Mouse (Mus musculus) limb, embryonic 10.5 days (tissue): ENCODE measurements around the gene Daglb. TPM values are rescaled to one million over a fixed set of nuclear protein-coding genes. Genes with fewer than 3 reads are reported as not detected.

ENCODE experiments used
- DNase-seq: peaks from one replicate; pipeline ENCODE4 v3.0.0-alpha.2; 2017; ENCODE audit warnings: low spot score
- H3K27ac ChIP-seq: fragments of 300-500 bp; sonication (generic); 2 replicates; pipeline ENCODE4 v1.5.1; 2016; ENCODE audit warnings: mild to moderate bottlenecking
- H3K27me3 ChIP-seq: fragments of 300-500 bp; sonication (generic); 2 replicates; pipeline ENCODE4 v1.6.1; 2016; ENCODE audit warnings: low read depth, mild to moderate bottlenecking; ENCODE audit not compliant: poor library complexity, severe bottlenecking
- H3K36me3 ChIP-seq: fragments of 300-500 bp; sonication (generic); 2 replicates; pipeline ENCODE4 v1.6.1; 2016; ENCODE audit warnings: mild to moderate bottlenecking, moderate library complexity
- H3K4me1 ChIP-seq: fragments of 300-500 bp; sonication (generic); 2 replicates; pipeline ENCODE4 v1.6.1; 2016
- H3K4me3 ChIP-seq: fragments of 300-500 bp; sonication (generic); 2 replicates; pipeline ENCODE4 v1.5.1; 2016; ENCODE audit warnings: mild to moderate bottlenecking, moderate library complexity
- H3K9me3 ChIP-seq: fragments of 300-500 bp; sonication (generic); replicated peaks from 2 replicates; pipeline ENCODE4 v1.6.1; 2016; ENCODE audit warnings: mild to moderate bottlenecking
- WGBS: fragments of 180-500 bp; shearing (Covaris S2); methylation state at CpG from one replicate; pipeline ENCODE4 v1.1.7; 2016; 5-methylcytosine and 5-hydroxymethylcytosine counted together
- polyA plus RNA-seq: library from polyadenylated mRNA; unstranded; fragments of >200 nt; fragmentation: Nextera tagmentation; extraction: Ambion mirVana; gene quantifications from 2 replicates; pipeline ENCODE4 v1.2.1, GENCODE M21; 2016

Gene Daglb
- polyA plus RNA-seq = 10.5 and 10.6 TPM in 2 replicates

GRCm38 (mm10) chr5:143464100-143464756, at the start of gene Daglb:
TSS of gene Daglb (plus strand) at chr5:143464584.
- 2% methylated on average over 43 of the region's 43 CpGs for WGBS
- 0 out of 2 replicates have a peak, but pooled peaks cover 15% of the 10 kb centered on the region for H3K27me3 ChIP-seq
- H3K4me3 ChIP-seq = peak within 1 kb of the TSS; percentile 70
- peaks cover 19% of the 10 kb centered on the region for H3K4me1 ChIP-seq
- H3K9me3 ChIP-seq = no peaks in the 10 kb centered on the region
- H3K27ac ChIP-seq = peak within 1 kb of the TSS; percentile 78
- H3K36me3 ChIP-seq = peaks cover 23% of the 10 kb centered on the region
- DNase-seq = peak; percentile 90

GRCm38 (mm10) chr5:143421484-143421883, 42.9 kb upstream of the Daglb start:
- Histone ChIP-seq H3K9me3 (no peaks in the 10 kb centered on the region; the same call in 1 of the 2 replicates), H3K4me3 (no peak overlapping the region), H3K36me3 (peaks cover 74% of the 10 kb centered on the region), H3K27me3 (no peaks in the 10 kb centered on the region), H3K4me1 (no peaks in the 10 kb centered on the region), H3K27ac (no peak overlapping the region)
- DNase-seq = no peak
- 86% methylated on average over 4 of the region's 4 CpGs for WGBS

- H3K4me3 ChIP-seq = no peak overlapping the region
- WGBS = 90% methylated on average over 4 of the region's 4 CpGs
- H3K27ac ChIP-seq = no peak overlapping the region
- H3K9me3 ChIP-seq = no peaks in the 10 kb centered on the region
- H3K27me3 ChIP-seq = no peaks in the 10 kb centered on the region
- DNase-seq = no peak
- H3K4me1 ChIP-seq = no peaks in the 10 kb centered on the region
- H3K36me3 ChIP-seq = peaks cover 59% of the 10 kb centered on the region
Observed at GRCm38 (mm10) chr5:143422990-143423389, 41.4 kb upstream of the Daglb start.

GRCm38 (mm10) chr5:143423899-143424519, 40.4 kb upstream of the Daglb start:
- no peak overlapping the region for H3K27ac ChIP-seq
- H3K27me3 ChIP-seq = no peaks in the 10 kb centered on the region
- no peak overlapping the region for H3K4me3 ChIP-seq
- H3K4me1 ChIP-seq = no peaks in the 10 kb centered on the region
- 33% methylated on average over 6 of the region's 6 CpGs for WGBS
- DNase-seq = peak; percentile 64
- H3K36me3 ChIP-seq = peaks cover 49% of the 10 kb centered on the region
- H3K9me3 ChIP-seq = no peaks in the 10 kb centered on the region

- no peaks in the 10 kb centered on the region for H3K27me3 ChIP-seq
- WGBS = 2% methylated on average over 4 of the region's 4 CpGs
- peaks cover 14% of the 10 kb centered on the region for H3K4me1 ChIP-seq
- H3K4me3 ChIP-seq = no peak overlapping the region
- DNase-seq = peak; percentile 91
- H3K9me3 ChIP-seq = no peaks in the 10 kb centered on the region
- H3K36me3 ChIP-seq = no peaks in the 10 kb centered on the region
- H3K27ac ChIP-seq = no peak overlapping the region
Observed at GRCm38 (mm10) chr5:143434421-143434820, 30.0 kb upstream of the Daglb start.

GRCm38 (mm10) chr5:143441298-143441697, 23.1 kb upstream of the Daglb start:
- DNase-seq = peak; percentile 27
- Histone ChIP-seq H3K4me1 (no peaks in the 10 kb centered on the region), H3K27me3 (no peaks in the 10 kb centered on the region), H3K27ac (no peak overlapping the region), H3K36me3 (no peaks in the 10 kb centered on the region), H3K4me3 (no peak overlapping the region), H3K9me3 (no peaks in the 10 kb centered on the region)
- 84% methylated on average over 3 of the region's 3 CpGs for WGBS

- H3K4me3 ChIP-seq = no peak overlapping the region
- H3K27me3 ChIP-seq = no peaks in the 10 kb centered on the region
- no peaks in the 10 kb centered on the region for H3K36me3 ChIP-seq
- peak; percentile 23 for DNase-seq
- no peak overlapping the region for H3K27ac ChIP-seq
- 89% methylated on average over 12 of the region's 12 CpGs for WGBS
- H3K4me1 ChIP-seq = no peaks in the 10 kb centered on the region
- no peaks in the 10 kb centered on the region for H3K9me3 ChIP-seq
Observed at GRCm38 (mm10) chr5:143441753-143442152, 22.6 kb upstream of the Daglb start.

- H3K27ac ChIP-seq = peak overlapping the region; percentile 78; the same call in 1 of the 2 replicates
- WGBS = 78% methylated on average over 11 of the region's 11 CpGs
Observed at GRCm38 (mm10) chr5:143463671-143464070, 713 bp upstream of the Daglb start.

GRCm38 (mm10) chr5:143464757-143465118, 354 bp downstream of the Daglb start:
- peaks cover 19% of the 10 kb centered on the region for H3K4me1 ChIP-seq
- peaks cover 27% of the 10 kb centered on the region for H3K36me3 ChIP-seq
- DNase-seq = no peak
- peak overlapping the region; percentile 70 for H3K4me3 ChIP-seq
- 0 out of 2 replicates have a peak, but pooled peaks cover 15% of the 10 kb centered on the region for H3K27me3 ChIP-seq
- H3K9me3 ChIP-seq = no peaks in the 10 kb centered on the region
- peak overlapping the region; percentile 78 for H3K27ac ChIP-seq
- WGBS = under 1% methylated on average over 20 of the region's 20 CpGs

More at GRCm38 (mm10) chr5:143463671-143464070, 713 bp upstream of the Daglb start:
- no peak for DNase-seq
- Histone ChIP-seq H3K9me3 (no peaks in the 10 kb centered on the region), H3K27me3 (0 out of 2 replicates have a peak, but pooled peaks cover 15% of the 10 kb centered on the region), H3K4me3 (peak overlapping the region; percentile 70), H3K4me1 (peaks cover 19% of the 10 kb centered on the region), H3K36me3 (peaks cover 19% of the 10 kb centered on the region)

GRCm38 (mm10) chr5:143465156-143466085, 1.0 kb downstream of the Daglb start:
- H3K4me1 ChIP-seq = peaks cover 19% of the 10 kb centered on the region
- H3K27ac ChIP-seq = no peak overlapping the region
- H3K27me3 ChIP-seq = 0 out of 2 replicates have a peak, but pooled peaks cover 15% of the 10 kb centered on the region
- H3K4me3 ChIP-seq = peak overlapping the region; percentile 70
- H3K9me3 ChIP-seq = no peaks in the 10 kb centered on the region
- 32% methylated on average over 23 of the region's 23 CpGs for WGBS
- peaks cover 33% of the 10 kb centered on the region for H3K36me3 ChIP-seq
- no peak for DNase-seq

GRCm38 (mm10) chr5:143466891-143467669, 2.7 kb downstream of the Daglb start:
- H3K4me1 ChIP-seq = peaks cover 19% of the 10 kb centered on the region
- DNase-seq = no peak
- WGBS = 93% methylated on average over 23 of the region's 23 CpGs
- H3K27ac ChIP-seq = no peak overlapping the region
- no peak overlapping the region for H3K4me3 ChIP-seq
- H3K27me3 ChIP-seq = 0 out of 2 replicates have a peak, but pooled peaks cover 15% of the 10 kb centered on the region
- no peaks in the 10 kb centered on the region for H3K9me3 ChIP-seq
- peaks cover 48% of the 10 kb centered on the region for H3K36me3 ChIP-seq

- peaks cover 19% of the 10 kb centered on the region for H3K4me1 ChIP-seq
- no peaks in the 10 kb centered on the region for H3K9me3 ChIP-seq
- 94% methylated on average over 6 of the region's 6 CpGs for WGBS
- no peak for DNase-seq
- no peak overlapping the region for H3K4me3 ChIP-seq
- H3K36me3 ChIP-seq = peaks cover 56% of the 10 kb centered on the region
- no peak overlapping the region for H3K27ac ChIP-seq
- 0 out of 2 replicates have a peak, but pooled peaks cover 11% of the 10 kb centered on the region for H3K27me3 ChIP-seq
Observed at GRCm38 (mm10) chr5:143467931-143468330, 3.5 kb downstream of the Daglb start.
